8 mouse cellular contexts compared by ENCODE assay signal in the genomic region with DNA sequence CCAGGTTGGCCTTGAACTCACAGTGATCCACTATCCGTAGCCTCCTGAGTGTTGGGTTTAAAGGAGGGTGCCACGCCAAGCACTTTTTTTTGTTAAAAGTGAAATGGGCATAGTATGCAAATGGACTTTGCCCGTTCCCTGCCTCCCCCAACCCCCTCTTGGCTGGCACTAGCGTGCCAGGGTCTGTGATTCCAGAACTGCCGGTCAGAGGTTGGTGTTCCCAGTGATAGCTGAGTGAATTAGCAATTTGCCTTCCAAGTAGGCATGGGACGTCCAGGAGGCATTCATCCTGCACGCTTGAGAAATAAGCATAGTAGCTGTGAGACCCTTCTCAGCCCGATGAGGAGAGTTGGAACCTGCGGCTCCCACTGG. TPM values are rescaled to one million over a fixed set of nuclear protein-coding genes. Genes with fewer than 3 reads are reported as not detected.
DNase-seq lines count a peak whose midpoint lies in the region; ATAC-seq and TF ChIP-seq lines count a peak whose summit lies in the region.

No protein-coding gene starts in this region.

- no peak for DNase-seq in gastrocnemius, adult 2 months
- DNase-seq in gastrocnemius, postnatal 36 days = no peak
- no peak for DNase-seq in embryonic facial prominence, embryonic 10.5 days (ENCODE audit: low spot score)
- DNase-seq in kidney, adult 11 months = peak; percentile 84
- no peak for DNase-seq in adrenal gland, postnatal 36 days
- DNase-seq in urinary bladder, postnatal 10 days (ENCODE audit: low spot score) = no peak

- no peaks in the 10 kb centered on the region for H3K9me3 ChIP-seq in embryonic facial prominence, embryonic 10.5 days

- peak overlapping the region; percentile 74 for H3K4me3 ChIP-seq in gastrocnemius, adult 2 months
- peak overlapping the region; percentile 80 for H3K4me3 ChIP-seq in embryonic facial prominence, embryonic 10.5 days
- H3K4me3 ChIP-seq in macrophage (ENCODE audit: inconsistent target) = peak overlapping the region; percentile 45

- TF ChIP-seq CTCF in gastrocnemius, adult 2 months (IDR thresholded peaks at IDR 0.05) = no peak

- no peaks in the 10 kb centered on the region for H3K79me2 ChIP-seq in macrophage (ENCODE audit: inconsistent target)

- peaks cover 5% of the 10 kb centered on the region; the same call in 1 of the 2 replicates for H3K27me3 ChIP-seq in embryonic facial prominence, embryonic 10.5 days (replicated peaks; ENCODE audit: low read depth, poor library complexity, severe bottlenecking)

- intact Hi-C loops in gastrocnemius, adult 2 months (cut with DNase I) = no loop called here
- intact Hi-C loops in gastrocnemius, postnatal 36 days (cut with DNase I) = loop anchor here (2.0 kb wide), 1 partner anchor 43 kb away; no protein-coding TSS in a partner anchor

- H3K36me3 ChIP-seq in embryonic facial prominence, embryonic 10.5 days (replicated peaks) = peaks cover 14% of the 10 kb centered on the region
- H3K36me3 ChIP-seq in macrophage (ENCODE audit: inconsistent target) = no peaks in the 10 kb centered on the region

- H3K27ac ChIP-seq in gastrocnemius, adult 2 months = no peak overlapping the region
- peak overlapping the region; percentile 83; the same call in 1 of the 2 replicates for H3K27ac ChIP-seq in embryonic facial prominence, embryonic 10.5 days (replicated peaks)
- H3K27ac ChIP-seq in macrophage = no peak overlapping the region

- WGBS in embryonic facial prominence, embryonic 10.5 days = 50% methylated on average over 9 of the region's 9 CpGs
- WGBS in macrophage (ENCODE audit: missing documents) = 55% methylated on average over 9 of the region's 9 CpGs

- peaks cover 20% of the 10 kb centered on the region for H3K4me1 ChIP-seq in embryonic facial prominence, embryonic 10.5 days

- ATAC-seq in frontal cortex, adult (ENCODE audit: low TSS enrichment) = no peak

RNA-seq across cellular contexts. Expression of a gene that starts 0.9 kb away (rescaled TPM):
- total RNA-seq in gastrocnemius, adult 2 months (2021) = under 1 TPM; 0.13 to 0.14 TPM
- under 1 TPM in 1 of 2 experiments, not detected in 1; 0.37 TPM for total RNA-seq in gastrocnemius, postnatal 36 days (2021)
- polyA plus RNA-seq in embryonic facial prominence, embryonic 10.5 days (2016; fragmentation: Nextera tagmentation; extraction: Ambion mirVana) = 9.3 and 9.8 TPM in 2 replicates
- total RNA-seq in macrophage (2018; cell fraction: chromatin; rRNA removed) = 10 to 100 TPM in 6 of 26 experiments, 1 to 10 TPM in 20; 1.8 to 18.2 (median 7.4) TPM
- 1 to 10 TPM; 1.3 to 4.4 (median 2.4) TPM for total RNA-seq in macrophage (2018; cell fraction: cytosol; rRNA removed)
- total RNA-seq in macrophage (2018; cell fraction: nucleus; rRNA removed) = 10 to 100 TPM in 1 of 26 experiments, 1 to 10 TPM in 25; 1.1 to 14.8 (median 4.4) TPM
- polyA plus RNA-seq in macrophage (2018) = 3.0 to 5.5 TPM (median 3.1 TPM) in 3 replicates
- total RNA-seq in adrenal gland, postnatal 36 days (2021) = under 1 TPM; 0.79 to 0.99 TPM

RNA-seq across cellular contexts. Expression of a gene that starts 7.3 kb away (rescaled TPM):
- not detected for total RNA-seq in gastrocnemius, adult 2 months (2021)
- not detected for total RNA-seq in gastrocnemius, postnatal 36 days (2021)
- polyA plus RNA-seq in embryonic facial prominence, embryonic 10.5 days (2016; fragmentation: Nextera tagmentation; extraction: Ambion mirVana) = not detected in 2 replicates
- not detected for total RNA-seq in macrophage (2018; cell fraction: chromatin; rRNA removed)
- not detected for total RNA-seq in macrophage (2018; cell fraction: cytosol; rRNA removed)
- total RNA-seq in macrophage (2018; cell fraction: nucleus; rRNA removed) = not detected
- not detected in 3 replicates for polyA plus RNA-seq in macrophage (2018)
- total RNA-seq in adrenal gland, postnatal 36 days (2021) = not detected

RNA-seq across cellular contexts. Expression of a gene that starts 16.8 kb away (rescaled TPM):
- 1 to 10 TPM; 4.3 to 5.0 TPM for total RNA-seq in gastrocnemius, adult 2 months (2021)
- 1 to 10 TPM; 4.1 to 5.0 TPM for total RNA-seq in gastrocnemius, postnatal 36 days (2021)
- polyA plus RNA-seq in embryonic facial prominence, embryonic 10.5 days (2016; fragmentation: Nextera tagmentation; extraction: Ambion mirVana) = 8.3 and 9.9 TPM in 2 replicates
- total RNA-seq in macrophage (2018; cell fraction: chromatin; rRNA removed) = 100 to 1,000 TPM in 4 of 26 experiments, 10 to 100 TPM in 22; 26.6 to 127 (median 65.0) TPM
- 100 to 1,000 TPM in 18 of 26 experiments, 10 to 100 TPM in 8; 74.1 to 201 (median 150) TPM for total RNA-seq in macrophage (2018; cell fraction: cytosol; rRNA removed)
- 100 to 1,000 TPM in 17 of 26 experiments, 10 to 100 TPM in 9; 46.3 to 199 (median 114) TPM for total RNA-seq in macrophage (2018; cell fraction: nucleus; rRNA removed)
- polyA plus RNA-seq in macrophage (2018) = 43.1 to 84.4 TPM (median 77.6 TPM) in 3 replicates
- total RNA-seq in adrenal gland, postnatal 36 days (2021) = 10 to 100 TPM; 25.9 to 36.7 TPM

RNA-seq across cellular contexts. Expression of a gene that starts 18.6 kb away (rescaled TPM):
- total RNA-seq in gastrocnemius, adult 2 months (2021) = 10 to 100 TPM; 31.1 to 42.3 TPM
- total RNA-seq in gastrocnemius, postnatal 36 days (2021) = 10 to 100 TPM; 35.4 to 38.2 TPM
- polyA plus RNA-seq in embryonic facial prominence, embryonic 10.5 days (2016; fragmentation: Nextera tagmentation; extraction: Ambion mirVana) = 75.2 and 76.8 TPM in 2 replicates
- total RNA-seq in macrophage (2018; cell fraction: chromatin; rRNA removed) = 100 to 1,000 TPM in 22 of 26 experiments, 10 to 100 TPM in 4; 50.8 to 289 (median 175) TPM
- 10 to 100 TPM; 44.7 to 97.3 (median 64.8) TPM for total RNA-seq in macrophage (2018; cell fraction: cytosol; rRNA removed)
- 100 to 1,000 TPM in 16 of 26 experiments, 10 to 100 TPM in 10; 37.9 to 192 (median 118) TPM for total RNA-seq in macrophage (2018; cell fraction: nucleus; rRNA removed)
- polyA plus RNA-seq in macrophage (2018) = 27.8 to 102 TPM (median 60.2 TPM) in 3 replicates
- 100 to 1,000 TPM; 104 to 116 TPM for total RNA-seq in adrenal gland, postnatal 36 days (2021)

RNA-seq across cellular contexts. Expression of a gene that starts 35.8 kb away (rescaled TPM):
- 10 to 100 TPM; 55.9 to 64.1 TPM for total RNA-seq in gastrocnemius, adult 2 months (2021)
- total RNA-seq in gastrocnemius, postnatal 36 days (2021) = 10 to 100 TPM; 48.4 to 51.0 TPM
- 12.1 and 12.3 TPM in 2 replicates for polyA plus RNA-seq in embryonic facial prominence, embryonic 10.5 days (2016; fragmentation: Nextera tagmentation; extraction: Ambion mirVana)
- 10 to 100 TPM; 41.0 to 96.7 (median 68.0) TPM for total RNA-seq in macrophage (2018; cell fraction: chromatin; rRNA removed)
- total RNA-seq in macrophage (2018; cell fraction: cytosol; rRNA removed) = 10 to 100 TPM; 17.4 to 27.4 (median 23.1) TPM
- 10 to 100 TPM; 35.2 to 86.1 (median 45.8) TPM for total RNA-seq in macrophage (2018; cell fraction: nucleus; rRNA removed)
- polyA plus RNA-seq in macrophage (2018) = 16.4 to 22.2 TPM (median 20.9 TPM) in 3 replicates
- total RNA-seq in adrenal gland, postnatal 36 days (2021) = 10 to 100 TPM; 32.1 to 35.7 TPM

Comparison
In these comparisons a context has a peak if more than half of its experiments do, and no peak if none do; other contexts are left out.
1. RNA of a gene that starts 16.8 kb away (total RNA-seq): 25.9 to 36.7 TPM in adrenal gland, postnatal 36 days; 4.3 to 5.0 TPM in gastrocnemius, adult 2 months and 4.1 to 5.0 TPM in gastrocnemius, postnatal 36 days; every median in the first group is over 4 times any median in the second.
2. Peak in every context shown above with its lines, with median percentiles within 50 percentile points of each other: H3K4me3 ChIP-seq.